Mouse (Mus musculus): ENCODE data around the gene Sfr1. TPM values are rescaled to one million over a fixed set of nuclear protein-coding genes. Genes with fewer than 3 reads are reported as not detected.

Gene Sfr1
- polyA plus RNA-seq, 1 experiment, result 53.0 TPM

GRCm38 (mm10) chr19:47724903-47725302 is 6.6 kb upstream of the Sfr1 start:
- no peak overlapping the region for H3K27ac ChIP-seq (ENCODE audit: control insufficient read depth, insufficient read depth, low read depth, low read length, poor library complexity)
- 77% methylated on average over 4 of the region's 4 CpGs for WGBS
- H3K4me3 ChIP-seq (replicated peaks; ENCODE audit: control insufficient read depth, low read depth, low read length), result no peak overlapping the region
- no peaks in the 10 kb centered on the region for H3K4me1 ChIP-seq (ENCODE audit: control insufficient read depth, insufficient read depth, low read length)
- no peak for TF ChIP-seq CTCF (IDR thresholded peaks at IDR 0.05; ENCODE audit: control insufficient read depth, insufficient read depth, low read length)
- no peak for TF ChIP-seq POLR2A (IDR thresholded peaks at IDR 0.05; ENCODE audit: borderline replicate concordance, control insufficient read depth, low read depth, low read length)

GRCm38 (mm10) chr19:47725643-47726140 is 5.8 kb upstream of the Sfr1 start:
- no peak overlapping the region for H3K27ac ChIP-seq (ENCODE audit: control insufficient read depth, insufficient read depth, low read depth, low read length, poor library complexity)
- WGBS, result 79% methylated on average over 7 of the region's 7 CpGs
- TF ChIP-seq POLR2A (IDR thresholded peaks at IDR 0.05; ENCODE audit: borderline replicate concordance, control insufficient read depth, low read depth, low read length) (no peak), CTCF (IDR thresholded peaks at IDR 0.05; ENCODE audit: control insufficient read depth, insufficient read depth, low read length) (no peak)

GRCm38 (mm10) chr19:47730691-47731070 is 801 bp upstream of the Sfr1 start:
- WGBS, result 0% methylated on average over 12 of the region's 12 CpGs
- Histone ChIP-seq H3K4me3 (replicated peaks; ENCODE audit: control insufficient read depth, low read depth, low read length) (peak overlapping the region; percentile 92), H3K27ac (ENCODE audit: control insufficient read depth, insufficient read depth, low read depth, low read length, poor library complexity) (peak overlapping the region; percentile 93), H3K4me1 (ENCODE audit: control insufficient read depth, insufficient read depth, low read length) (no peaks in the 10 kb centered on the region; the same call in 1 of the 2 replicates)
- no peak for TF ChIP-seq CTCF (IDR thresholded peaks at IDR 0.05; ENCODE audit: control insufficient read depth, insufficient read depth, low read length)
- TF ChIP-seq POLR2A (IDR thresholded peaks at IDR 0.05; ENCODE audit: borderline replicate concordance, control insufficient read depth, low read depth, low read length), result no peak

More at GRCm38 (mm10) chr19:47725643-47726140, 5.8 kb upstream of the Sfr1 start:
- Histone ChIP-seq H3K4me3 (replicated peaks; ENCODE audit: control insufficient read depth, low read depth, low read length) (no peak overlapping the region), H3K4me1 (ENCODE audit: control insufficient read depth, insufficient read depth, low read length) (no peaks in the 10 kb centered on the region)

- WGBS, result 0% methylated on average over 13 of the region's 15 CpGs
- Histone ChIP-seq H3K4me1 (ENCODE audit: control insufficient read depth, insufficient read depth, low read length) (no peaks in the 10 kb centered on the region; the same call in 1 of the 2 replicates), H3K4me3 (replicated peaks; ENCODE audit: control insufficient read depth, low read depth, low read length) (peak overlapping the region; percentile 97), H3K27ac (ENCODE audit: control insufficient read depth, insufficient read depth, low read depth, low read length, poor library complexity) (peak overlapping the region; percentile 90)
- TF ChIP-seq POLR2A (IDR thresholded peaks at IDR 0.05; ENCODE audit: borderline replicate concordance, control insufficient read depth, low read depth, low read length) (no peak), CTCF (IDR thresholded peaks at IDR 0.05; ENCODE audit: control insufficient read depth, insufficient read depth, low read length) (no peak)
Measured at GRCm38 (mm10) chr19:47731931-47732330, 449 bp downstream of the Sfr1 start.

- WGBS, result 98% methylated on average over 2 of the region's 2 CpGs
- Histone ChIP-seq H3K4me1 (ENCODE audit: control insufficient read depth, insufficient read depth, low read length) (no peaks in the 10 kb centered on the region), H3K27ac (ENCODE audit: control insufficient read depth, insufficient read depth, low read depth, low read length, poor library complexity) (no peak overlapping the region), H3K4me3 (replicated peaks; ENCODE audit: control insufficient read depth, low read depth, low read length) (no peak overlapping the region)
- TF ChIP-seq CTCF (IDR thresholded peaks at IDR 0.05; ENCODE audit: control insufficient read depth, insufficient read depth, low read length) (no peak), POLR2A (IDR thresholded peaks at IDR 0.05; ENCODE audit: borderline replicate concordance, control insufficient read depth, low read depth, low read length) (no peak)
Measured at GRCm38 (mm10) chr19:47747072-47747471, 15.6 kb downstream of the Sfr1 start.

- TF ChIP-seq CTCF (IDR thresholded peaks at IDR 0.05; ENCODE audit: control insufficient read depth, insufficient read depth, low read length) (no peak), POLR2A (IDR thresholded peaks at IDR 0.05; ENCODE audit: borderline replicate concordance, control insufficient read depth, low read depth, low read length) (no peak)
- Histone ChIP-seq H3K4me1 (ENCODE audit: control insufficient read depth, insufficient read depth, low read length) (no peaks in the 10 kb centered on the region), H3K4me3 (replicated peaks; ENCODE audit: control insufficient read depth, low read depth, low read length) (no peak overlapping the region), H3K27ac (ENCODE audit: control insufficient read depth, insufficient read depth, low read depth, low read length, poor library complexity) (no peak overlapping the region)
- 72% methylated on average over 2 of the region's 2 CpGs for WGBS
Measured at GRCm38 (mm10) chr19:47748950-47749349, 17.5 kb downstream of the Sfr1 start.

GRCm38 (mm10) chr19:47750391-47750790 is 18.9 kb downstream of the Sfr1 start:
- no peak for TF ChIP-seq CTCF (IDR thresholded peaks at IDR 0.05; ENCODE audit: control insufficient read depth, insufficient read depth, low read length)
- no peak for TF ChIP-seq POLR2A (IDR thresholded peaks at IDR 0.05; ENCODE audit: borderline replicate concordance, control insufficient read depth, low read depth, low read length)
- H3K27ac ChIP-seq (ENCODE audit: control insufficient read depth, insufficient read depth, low read depth, low read length, poor library complexity), result no peak overlapping the region
- no peaks in the 10 kb centered on the region for H3K4me1 ChIP-seq (ENCODE audit: control insufficient read depth, insufficient read depth, low read length)
- no peak overlapping the region for H3K4me3 ChIP-seq (replicated peaks; ENCODE audit: control insufficient read depth, low read depth, low read length)
- WGBS, result 85% methylated on average over 5 of the region's 5 CpGs

- Histone ChIP-seq H3K4me3 (replicated peaks; ENCODE audit: control insufficient read depth, low read depth, low read length) (no peak overlapping the region), H3K4me1 (ENCODE audit: control insufficient read depth, insufficient read depth, low read length) (no peaks in the 10 kb centered on the region), H3K27ac (ENCODE audit: control insufficient read depth, insufficient read depth, low read depth, low read length, poor library complexity) (no peak overlapping the region)
- TF ChIP-seq CTCF (IDR thresholded peaks at IDR 0.05; ENCODE audit: control insufficient read depth, insufficient read depth, low read length) (no peak), POLR2A (IDR thresholded peaks at IDR 0.05; ENCODE audit: borderline replicate concordance, control insufficient read depth, low read depth, low read length) (no peak)
- 89% methylated on average over 9 of the region's 9 CpGs for WGBS
Measured at GRCm38 (mm10) chr19:47752456-47752855, 21.0 kb downstream of the Sfr1 start.

GRCm38 (mm10) chr19:47753921-47754320 is 22.4 kb downstream of the Sfr1 start:
- H3K4me1 ChIP-seq (ENCODE audit: control insufficient read depth, insufficient read depth, low read length), result no peaks in the 10 kb centered on the region
- WGBS, result 74% methylated on average over 4 of the region's 4 CpGs
- TF ChIP-seq CTCF (IDR thresholded peaks at IDR 0.05; ENCODE audit: control insufficient read depth, insufficient read depth, low read length) (no peak), POLR2A (IDR thresholded peaks at IDR 0.05; ENCODE audit: borderline replicate concordance, control insufficient read depth, low read depth, low read length) (no peak)
- no peak overlapping the region for H3K4me3 ChIP-seq (replicated peaks; ENCODE audit: control insufficient read depth, low read depth, low read length)
- H3K27ac ChIP-seq (ENCODE audit: control insufficient read depth, insufficient read depth, low read depth, low read length, poor library complexity), result no peak overlapping the region
